Mouse (Mus musculus) intestine, embryonic 14.5 days (tissue): ENCODE data around the gene Olfr1154. TPM values are rescaled to one million over a fixed set of nuclear protein-coding genes. Genes with fewer than 3 reads are reported as not detected.

ENCODE experiments used
- ATAC-seq: fragments of 200-750 bp; cut with Nextera tagmentation; replicated peaks from 2 replicates; pipeline ENCODE4 v1.8.0; 2017; ENCODE audit warnings: low read depth, moderate number of reproducible peaks, moderate TSS enrichment, moderate library complexity; ENCODE audit not compliant: low FRiP score, low TSS enrichment
- DNase-seq: peaks from one replicate; pipeline ENCODE4 v3.0.0-alpha.2; 2018; ENCODE audit warnings: low spot score
- H3K27ac ChIP-seq: fragments of 300-500 bp; sonication (generic); 2 replicates; pipeline ENCODE4 v1.5.1; 2014; ENCODE audit warnings: low read depth, mild to moderate bottlenecking, control low read depth
- H3K27me3 ChIP-seq: fragments of 300-500 bp; sonication (generic); replicated peaks from 2 replicates; pipeline ENCODE4 v1.6.1; 2014; ENCODE audit warnings: low read length, control low read depth; ENCODE audit not compliant: control insufficient read depth, insufficient read depth
- H3K36me3 ChIP-seq: fragments of 300-500 bp; sonication (generic); 2 replicates; pipeline ENCODE4 v1.6.1; 2014; ENCODE audit warnings: low read length, control low read depth; ENCODE audit not compliant: control insufficient read depth, insufficient read depth
- H3K4me1 ChIP-seq: fragments of 300-500 bp; sonication (generic); replicated peaks from 2 replicates; pipeline ENCODE4 v1.6.1; 2014; ENCODE audit warnings: low read length, control low read depth, mixed read lengths; ENCODE audit not compliant: control insufficient read depth, insufficient read depth
- H3K4me2 ChIP-seq: fragments of 300-500 bp; sonication (generic); 2 replicates; pipeline ENCODE4 v1.6.1; 2014; ENCODE audit warnings: low read length
- H3K4me3 ChIP-seq: fragments of 300-500 bp; sonication (generic); 2 replicates; pipeline ENCODE4 v1.5.1; 2014; ENCODE audit warnings: low read depth, low read length, control low read depth, mixed read lengths
- H3K9ac ChIP-seq: fragments of 300-500 bp; sonication (generic); 2 replicates; pipeline ENCODE4 v1.6.1; 2014; ENCODE audit warnings: mild to moderate bottlenecking, low read length
- H3K9me3 ChIP-seq: fragments of 300-500 bp; sonication (generic); 2 replicates; pipeline ENCODE4 v1.6.1; 2016; ENCODE audit warnings: low read length, control low read depth; ENCODE audit not compliant: control insufficient read depth
- WGBS: fragments of 180-500 bp; shearing (Covaris S2); extraction: QIAGEN DNeasy Blood & Tissue Kit; methylation state at CpG from one replicate; pipeline ENCODE4 v1.1.7; 2014; 5-methylcytosine and 5-hydroxymethylcytosine counted together
- polyA plus RNA-seq: library from polyadenylated mRNA; unstranded; fragments of >200 nt; fragmentation: Nextera tagmentation; extraction: Ambion mirVana; gene quantifications from 2 replicates; pipeline ENCODE4 v1.2.1, GENCODE M21; 2014

Gene Olfr1154
- polyA plus RNA-seq, result not detected in 2 replicates

DNA sequence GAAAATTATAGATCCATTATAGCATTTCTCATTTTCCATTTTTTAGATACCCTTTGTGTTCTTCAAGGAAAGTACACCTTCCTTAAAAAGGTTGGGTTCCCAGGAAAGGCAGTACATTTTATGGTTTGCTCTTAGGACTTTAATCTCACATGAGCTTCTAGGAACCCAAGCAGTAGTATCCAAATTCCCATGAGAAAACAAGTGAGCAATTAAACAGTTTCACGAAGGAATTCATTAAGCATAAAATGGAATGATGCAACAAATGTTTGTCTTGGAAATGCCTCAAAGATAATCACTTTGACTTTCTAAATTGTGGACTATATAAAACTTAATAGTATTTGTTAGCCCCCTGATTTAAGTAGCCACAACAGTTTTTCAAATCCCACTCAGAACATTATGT, at the start of gene Olfr1154:
Gene Olfr1154, minus strand, starts transcription at position 101 of the 400 bp plus-strand sequence.
- H3K9ac ChIP-seq, result no peak within 1 kb of the TSS
- H3K36me3 ChIP-seq, result no peaks in the 10 kb centered on the region
- ATAC-seq (no peak), DNase-seq (no peak)
- WGBS, result 92% methylated on average over 1 of the region's 1 CpGs
- H3K4me3 ChIP-seq, result no peak within 1 kb of the TSS
- no peak within 1 kb of the TSS for H3K27ac ChIP-seq
- no peaks in the 10 kb centered on the region for H3K4me1 ChIP-seq
- H3K4me2 ChIP-seq, result no peak within 1 kb of the TSS
- H3K9me3 ChIP-seq, result no peaks in the 10 kb centered on the region
- H3K27me3 ChIP-seq, result no peaks in the 10 kb centered on the region

DNA sequence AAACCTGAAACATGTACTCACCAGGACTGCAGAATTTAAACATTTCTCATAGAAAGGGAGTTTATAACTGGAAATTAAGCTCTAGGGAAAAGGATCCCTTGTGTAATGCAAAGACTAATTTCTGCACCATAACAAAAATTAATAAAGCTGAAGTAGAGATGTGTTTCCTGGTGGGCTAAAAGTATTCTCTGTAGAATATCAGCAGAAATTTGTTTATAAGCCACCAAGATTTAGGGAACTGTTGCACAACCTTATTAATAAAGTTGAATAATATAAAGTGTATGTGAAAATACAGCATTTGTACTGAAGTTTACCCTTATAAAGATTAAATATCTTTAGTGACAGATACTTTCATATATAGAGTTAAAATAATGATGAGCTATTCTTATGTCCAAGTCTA, 48.0 kb upstream of the Olfr1154 start, which contains the start of gene Olfr1156:
Gene Olfr1156, minus strand, starts transcription at position 101 of the 400 bp plus-strand sequence.
- ATAC-seq, result no peak
- Histone ChIP-seq H3K9ac (no peak within 1 kb of the TSS), H3K4me1 (no peaks in the 10 kb centered on the region), H3K4me3 (no peak within 1 kb of the TSS), H3K9me3 (no peaks in the 10 kb centered on the region), H3K36me3 (no peaks in the 10 kb centered on the region), H3K27me3 (no peaks in the 10 kb centered on the region), H3K4me2 (no peak within 1 kb of the TSS), H3K27ac (no peak within 1 kb of the TSS)
- no peak for DNase-seq

DNA sequence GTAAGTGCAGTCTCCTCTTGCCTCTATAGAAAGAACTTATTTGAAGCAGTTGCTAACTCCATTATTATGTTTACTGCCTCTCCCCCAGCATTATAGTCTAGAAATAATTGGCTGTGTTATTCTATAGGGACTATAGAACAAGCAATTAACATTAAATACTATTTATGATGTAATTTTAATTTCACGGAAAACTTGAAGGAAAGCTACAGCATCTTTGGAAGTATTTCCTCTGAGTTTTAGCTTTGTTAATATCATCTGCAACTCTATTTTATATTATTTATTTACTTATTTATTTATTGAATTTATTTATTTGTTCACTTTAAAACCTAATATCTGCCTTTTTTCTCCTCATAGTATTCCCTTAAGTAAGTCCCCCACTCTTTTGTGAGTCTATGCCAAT, 40.1 kb upstream of the Olfr1154 start, which contains the start of gene Olfr1155:
Gene Olfr1155, minus strand, starts transcription at position 101 of the 400 bp plus-strand sequence.
- DNase-seq (no peak), ATAC-seq (no peak)
- Histone ChIP-seq H3K4me2 (no peak within 1 kb of the TSS), H3K27ac (no peak within 1 kb of the TSS), H3K36me3 (no peaks in the 10 kb centered on the region), H3K9me3 (no peaks in the 10 kb centered on the region), H3K9ac (no peak within 1 kb of the TSS), H3K27me3 (no peaks in the 10 kb centered on the region), H3K4me3 (no peak within 1 kb of the TSS), H3K4me1 (no peaks in the 10 kb centered on the region)
- WGBS, result 89% methylated on average over 1 of the region's 1 CpGs

DNA sequence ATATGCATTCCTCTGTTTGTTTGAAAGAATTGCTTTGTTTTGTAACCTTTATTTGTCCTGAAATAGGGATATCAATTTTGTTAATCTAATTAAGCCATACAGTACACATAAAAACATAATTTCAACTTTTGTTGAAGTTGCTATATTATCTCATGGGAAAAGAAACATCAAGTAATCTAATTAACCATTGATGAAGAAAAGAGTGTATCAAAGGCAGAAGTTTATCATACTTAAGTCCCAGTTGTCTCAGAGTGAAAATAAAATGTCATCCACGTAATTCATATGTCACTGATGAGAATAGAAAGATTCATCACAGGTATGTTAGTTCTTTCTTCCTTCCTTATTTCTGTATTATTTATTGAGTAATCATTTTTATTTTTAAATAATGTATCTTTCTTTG, 10.3 kb downstream of the Olfr1154 start, which contains the start of gene Olfr1153:
Gene Olfr1153, plus strand, starts transcription at position 301 of the 400 bp plus-strand sequence.
- no peaks in the 10 kb centered on the region for H3K9me3 ChIP-seq
- 76% methylated on average over 1 of the region's 1 CpGs for WGBS
- H3K9ac ChIP-seq, result no peak within 1 kb of the TSS
- no peak within 1 kb of the TSS for H3K4me2 ChIP-seq
- H3K4me3 ChIP-seq, result no peak within 1 kb of the TSS
- H3K4me1 ChIP-seq, result no peaks in the 10 kb centered on the region
- ATAC-seq (no peak), DNase-seq (no peak)
- H3K27me3 ChIP-seq, result no peaks in the 10 kb centered on the region
- no peaks in the 10 kb centered on the region for H3K36me3 ChIP-seq
- H3K27ac ChIP-seq, result no peak within 1 kb of the TSS

DNA sequence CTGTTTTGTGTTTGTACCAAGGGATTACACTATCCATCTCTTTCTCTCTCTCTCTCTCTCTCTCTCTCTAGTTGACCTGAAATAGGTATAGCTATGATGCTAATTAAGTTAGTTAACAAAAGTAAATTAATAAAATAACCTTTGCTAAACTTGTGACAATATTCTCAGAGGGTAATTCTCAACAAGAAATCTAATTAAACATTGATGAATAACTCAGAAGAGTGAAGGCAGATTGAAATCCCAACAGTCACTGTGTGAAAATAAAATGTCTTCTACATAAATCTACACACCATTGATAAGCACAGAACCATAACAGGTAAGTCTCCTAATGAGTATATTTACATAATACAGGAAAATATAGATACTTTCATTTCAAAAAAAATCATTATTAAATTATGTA, 38.8 kb downstream of the Olfr1154 start, which contains the start of gene Olfr1152:
Gene Olfr1152, plus strand, starts transcription at position 301 of the 400 bp plus-strand sequence.
- H3K9ac ChIP-seq, result no peak within 1 kb of the TSS
- H3K4me1 ChIP-seq, result no peaks in the 10 kb centered on the region
- DNase-seq (no peak), ATAC-seq (no peak)
- no peaks in the 10 kb centered on the region for H3K36me3 ChIP-seq
- H3K4me3 ChIP-seq, result no peak within 1 kb of the TSS
- no peak within 1 kb of the TSS for H3K27ac ChIP-seq
- no peaks in the 10 kb centered on the region for H3K27me3 ChIP-seq
- no peak within 1 kb of the TSS for H3K4me2 ChIP-seq
- H3K9me3 ChIP-seq, result no peaks in the 10 kb centered on the region

DNA sequence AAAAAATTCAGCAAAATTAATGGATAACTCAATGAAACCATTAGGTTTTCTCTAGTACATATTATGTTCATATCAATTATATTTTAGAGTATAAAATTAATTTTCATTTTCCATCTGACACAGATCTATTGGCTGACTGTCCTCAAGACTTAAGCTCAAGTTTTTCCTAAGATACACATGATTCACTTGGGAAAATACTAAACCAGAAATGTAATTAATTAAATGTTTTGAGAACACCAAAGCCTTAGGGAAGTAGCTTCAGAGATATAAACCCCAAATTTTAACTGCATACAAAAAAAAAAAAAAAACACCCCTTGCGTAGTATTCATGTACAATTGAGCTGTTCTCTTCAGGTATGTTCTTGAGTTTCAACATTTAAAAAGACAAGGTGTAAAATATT, 49.4 kb downstream of the Olfr1154 start, which contains the start of gene Olfr1151:
Gene Olfr1151, plus strand, starts transcription at position 301 of the 400 bp plus-strand sequence.
- ATAC-seq, result no peak
- WGBS, result 95% methylated on average over 1 of the region's 1 CpGs

More for the DNA sequence above, 49.4 kb downstream of the Olfr1154 start, which contains the start of gene Olfr1151:
- Histone ChIP-seq H3K9me3 (no peaks in the 10 kb centered on the region), H3K9ac (no peak within 1 kb of the TSS), H3K27ac (no peak within 1 kb of the TSS), H3K36me3 (no peaks in the 10 kb centered on the region), H3K27me3 (no peaks in the 10 kb centered on the region), H3K4me3 (no peak within 1 kb of the TSS), H3K4me1 (no peaks in the 10 kb centered on the region), H3K4me2 (no peak within 1 kb of the TSS)
- DNase-seq, result no peak

Other genes with a start within 250 kb of the Olfr1154 start
- not detected in 2 replicates for gene Olfr1134, start 246.7 kb downstream of the Olfr1154 start, polyA plus RNA-seq
- gene Olfr1135, start 231.5 kb downstream of the Olfr1154 start, polyA plus RNA-seq, result not detected in 2 replicates
- gene Olfr1136, start 211.2 kb downstream of the Olfr1154 start, polyA plus RNA-seq, result not detected in 2 replicates
- gene Olfr1137, start 192.0 kb downstream of the Olfr1154 start, polyA plus RNA-seq, result not detected in 2 replicates
- gene Olfr1138, start 165.2 kb downstream of the Olfr1154 start, polyA plus RNA-seq, result not detected in 2 replicates
- gene Olfr1140, start 161.4 kb downstream of the Olfr1154 start, polyA plus RNA-seq, result not detected in 2 replicates
- not detected in 2 replicates for gene Olfr1141, start 151.2 kb downstream of the Olfr1154 start, polyA plus RNA-seq
- gene Olfr152, start 125.7 kb downstream of the Olfr1154 start, polyA plus RNA-seq, result not detected in 2 replicates
- gene Olfr1143, start 104.6 kb downstream of the Olfr1154 start, polyA plus RNA-seq, result not detected in 2 replicates
- not detected in 2 replicates for gene Olfr1145, start 95.3 kb downstream of the Olfr1154 start, polyA plus RNA-seq
- gene Olfr1148, start 74.6 kb downstream of the Olfr1154 start, polyA plus RNA-seq, result not detected in 2 replicates
- not detected in 2 replicates for gene Olfr1150-ps1, start 61.2 kb downstream of the Olfr1154 start, polyA plus RNA-seq
- not detected in 2 replicates for gene Olfr1151, start 49.3 kb downstream of the Olfr1154 start, polyA plus RNA-seq
- gene Olfr1152, start 38.7 kb downstream of the Olfr1154 start, polyA plus RNA-seq, result not detected in 2 replicates
- gene Olfr1153, start 10.2 kb downstream of the Olfr1154 start, polyA plus RNA-seq, result not detected in 2 replicates
- not detected in 2 replicates for gene Olfr1155, start 40.0 kb upstream of the Olfr1154 start, polyA plus RNA-seq
- not detected in 2 replicates for gene Olfr1156, start 47.9 kb upstream of the Olfr1154 start, polyA plus RNA-seq
- gene Olfr1157, start 63.1 kb upstream of the Olfr1154 start, polyA plus RNA-seq, result not detected in 2 replicates
- gene Olfr74, start 69.5 kb upstream of the Olfr1154 start, polyA plus RNA-seq, result not detected in 2 replicates
- not detected in 2 replicates for gene Olfr1158, start 84.9 kb upstream of the Olfr1154 start, polyA plus RNA-seq
- not detected in 2 replicates for gene Olfr1160, start 103.1 kb upstream of the Olfr1154 start, polyA plus RNA-seq
- not detected in 2 replicates for gene Olfr1161, start 117.6 kb upstream of the Olfr1154 start, polyA plus RNA-seq
- gene Olfr73, start 132.5 kb upstream of the Olfr1154 start, polyA plus RNA-seq, result not detected in 2 replicates
- gene Olfr1162, start 146.0 kb upstream of the Olfr1154 start, polyA plus RNA-seq, result not detected in 2 replicates
- gene Olfr1163, start 166.7 kb upstream of the Olfr1154 start, polyA plus RNA-seq, result not detected in 2 replicates
- gene Olfr1164, start 188.8 kb upstream of the Olfr1154 start, polyA plus RNA-seq, result not detected in 2 replicates
- not detected in 2 replicates for gene Olfr1166, start 223.1 kb upstream of the Olfr1154 start, polyA plus RNA-seq